Comparison of ENCODE assay signal across 17 mouse cellular contexts in genomic region chr12:28047989-28048388, GRCm38 (mm10).
DNase-seq lines count a peak whose midpoint lies in the region; ATAC-seq lines count a peak whose summit lies in the region.
"Had no signal": no experiment of that assay in that cellular context is flagged by ENCODE, and none has a peak within 500 bp of the region (broad histone marks: within the 10 kb centered on the region; RNA-seq: fewer than 3 reads in every experiment).

No protein-coding gene starts in this region.

- H3K9ac ChIP-seq in hindbrain, embryonic 13.5 days = no peak overlapping the region
- H3K9ac ChIP-seq in hindbrain, embryonic 12.5 days = no peak overlapping the region
- no peak overlapping the region for H3K9ac ChIP-seq in neural tube, embryonic 13.5 days
- H3K9ac ChIP-seq: embryonic facial prominence, embryonic 12.5 days; forebrain, embryonic 13.5 days; forebrain, postnatal 0 days; heart, embryonic 12.5 days had no signal

- H3K4me1 ChIP-seq in hindbrain, embryonic 13.5 days (replicated peaks) = peaks cover 12% of the 10 kb centered on the region
- H3K4me1 ChIP-seq in hindbrain, embryonic 12.5 days = peaks cover 5% of the 10 kb centered on the region
- H3K4me1 ChIP-seq in neural tube, embryonic 13.5 days (replicated peaks) = no peaks in the 10 kb centered on the region
- H3K4me1 ChIP-seq: forebrain, embryonic 13.5 days had no signal

- H3K36me3 ChIP-seq in hindbrain, embryonic 13.5 days = no peaks in the 10 kb centered on the region
- H3K36me3 ChIP-seq in hindbrain, embryonic 12.5 days = no peaks in the 10 kb centered on the region
- H3K36me3 ChIP-seq in neural tube, embryonic 13.5 days = no peaks in the 10 kb centered on the region
- H3K36me3 ChIP-seq: embryonic facial prominence, embryonic 12.5 days; heart, embryonic 12.5 days had no signal

- DNase-seq in neural tube, embryonic 10.5 days (ENCODE audit: extremely low spot score, low spot score) = no peak
- peak; percentile 17 for DNase-seq in forelimb bud, embryonic 11.5 days (ENCODE audit: low read depth, low spot score)
- DNase-seq in kidney, postnatal 14 days = no peak
- no peak for DNase-seq in cerebellum, adult 9-11 months
- DNase-seq: adrenal gland, postnatal 10 days; cerebellum, adult 11 months; cerebellum, adult 8-10 months; cerebellum, postnatal 25 days; forebrain, postnatal 0 days; gastrocnemius, adult 2 months; gastrocnemius, postnatal 25 days had no signal

- H3K27ac ChIP-seq in hindbrain, embryonic 13.5 days = peak overlapping the region; percentile 42; the same call in 1 of the 2 replicates
- no peak overlapping the region for H3K27ac ChIP-seq in hindbrain, embryonic 12.5 days
- H3K27ac ChIP-seq in neural tube, embryonic 13.5 days (replicated peaks) = peak overlapping the region; percentile 4; the same call in 1 of the 2 replicates
- H3K27ac ChIP-seq: embryonic facial prominence, embryonic 12.5 days; forebrain, embryonic 13.5 days; gastrocnemius, adult 2 months had no signal

- H3K4me2 ChIP-seq in hindbrain, embryonic 13.5 days = no peak overlapping the region
- no peak overlapping the region for H3K4me2 ChIP-seq in hindbrain, embryonic 12.5 days (replicated peaks)
- H3K4me2 ChIP-seq in neural tube, embryonic 13.5 days = no peak overlapping the region
- H3K4me2 ChIP-seq: embryonic facial prominence, embryonic 12.5 days; forebrain, embryonic 13.5 days; heart, embryonic 12.5 days had no signal

- no peaks in the 10 kb centered on the region for H3K27me3 ChIP-seq in hindbrain, embryonic 13.5 days
- no peaks in the 10 kb centered on the region for H3K27me3 ChIP-seq in hindbrain, embryonic 12.5 days
- H3K27me3 ChIP-seq in neural tube, embryonic 13.5 days = no peaks in the 10 kb centered on the region
- H3K27me3 ChIP-seq: embryonic facial prominence, embryonic 12.5 days; forebrain, embryonic 13.5 days; heart, embryonic 12.5 days had no signal

- no peak for ATAC-seq in hindbrain, embryonic 13.5 days (ENCODE audit: low FRiP score)
- ATAC-seq in hindbrain, embryonic 12.5 days (ENCODE audit: low FRiP score) = no peak
- no peak for ATAC-seq in neural tube, embryonic 13.5 days (ENCODE audit: low read depth)
- ATAC-seq: forebrain, embryonic 13.5 days; forebrain, postnatal 0 days had no signal

- H3K9me3 ChIP-seq in hindbrain, embryonic 13.5 days = no peaks in the 10 kb centered on the region
- H3K9me3 ChIP-seq in hindbrain, embryonic 12.5 days (replicated peaks) = no peaks in the 10 kb centered on the region
- no peaks in the 10 kb centered on the region for H3K9me3 ChIP-seq in neural tube, embryonic 13.5 days
- H3K9me3 ChIP-seq: embryonic facial prominence, embryonic 12.5 days; forebrain, embryonic 13.5 days; heart, embryonic 12.5 days had no signal

- H3K4me3 ChIP-seq in hindbrain, embryonic 13.5 days = no peak overlapping the region
- no peak overlapping the region for H3K4me3 ChIP-seq in hindbrain, embryonic 12.5 days
- H3K4me3 ChIP-seq in neural tube, embryonic 13.5 days = no peak overlapping the region
- H3K4me3 ChIP-seq: embryonic facial prominence, embryonic 12.5 days; forebrain, embryonic 13.5 days; gastrocnemius, adult 2 months; heart, embryonic 12.5 days had no signal

- 59% methylated on average over 4 of the region's 4 CpGs for WGBS in hindbrain, embryonic 13.5 days
- WGBS in hindbrain, embryonic 12.5 days = 74% methylated on average over 4 of the region's 4 CpGs
- 80% methylated on average over 4 of the region's 4 CpGs for WGBS in neural tube, embryonic 13.5 days
